Mouse (Mus musculus) hindbrain, embryonic 12.5 days (tissue): ENCODE measurements around the gene Il17re. TPM values are rescaled to one million over a fixed set of nuclear protein-coding genes. Genes with fewer than 3 reads are reported as not detected.

ENCODE experiments used
- microRNA-seq: library from miRNA; unstranded; fragments of <30 nt; microRNA quantifications from one replicate; pipeline ENCODE4, GENCODE M21; 2017
- polyA plus RNA-seq: library from polyadenylated mRNA; unstranded; fragments of >200 nt; fragmentation: Nextera tagmentation; extraction: Ambion mirVana; gene quantifications from 2 replicates; pipeline ENCODE4 v1.2.1, GENCODE M21; 2016

Gene Il17re
- polyA plus RNA-seq, 1 experiment from 2014 or later: 1.1 TPM

Small RNA genes lying within 50 kb of the gene (microRNA-seq; reads per million reads assigned to microRNA genes)
- not detected for gene Gm24387

Other genes with a start within 250 kb of the Il17re start
- gene Mtmr14, start 220.6 kb upstream of the Il17re start, polyA plus RNA-seq: 43.3 and 43.8 TPM in 2 replicates
- gene Cpne9, start 176.2 kb upstream of the Il17re start, polyA plus RNA-seq: 0.39 and 0.42 TPM in 2 replicates
- gene Brpf1, start 151.3 kb upstream of the Il17re start, polyA plus RNA-seq: 28.2 and 28.4 TPM in 2 replicates
- gene Ogg1, start 131.5 kb upstream of the Il17re start, polyA plus RNA-seq: 11.1 and 12.0 TPM in 2 replicates
- 72.5 and 78.4 TPM in 2 replicates for gene Camk1, start 114.5 kb upstream of the Il17re start, polyA plus RNA-seq
- 64.5 and 66.0 TPM in 2 replicates for gene Tada3, start 80.6 kb upstream of the Il17re start, polyA plus RNA-seq
- 363 and 371 TPM in 2 replicates for gene Arpc4, start 80.4 kb upstream of the Il17re start, polyA plus RNA-seq
- gene Ttll3, start 69.2 kb upstream of the Il17re start, polyA plus RNA-seq: 8.0 and 8.9 TPM in 2 replicates
- gene Rpusd3, start 39.1 kb upstream of the Il17re start, polyA plus RNA-seq: 22.0 and 26.1 TPM in 2 replicates
- gene Cidec, start 22.7 kb upstream of the Il17re start, polyA plus RNA-seq: not detected in 2 replicates
- 69.2 and 71.3 TPM in 2 replicates for gene Jagn1, start 15.9 kb upstream of the Il17re start, polyA plus RNA-seq
- gene Il17rc, start 12.9 kb downstream of the Il17re start, polyA plus RNA-seq: 5.4 and 6.0 TPM in 2 replicates
- 47.5 and 54.3 TPM in 2 replicates for gene Creld1, start 24.8 kb downstream of the Il17re start, polyA plus RNA-seq
- gene Prrt3, start 43.4 kb downstream of the Il17re start, polyA plus RNA-seq: 2.8 and 3.7 TPM in 2 replicates
- gene Emc3, start 73.2 kb downstream of the Il17re start, polyA plus RNA-seq: 91.6 and 94.0 TPM in 2 replicates
- 8.8 and 10.4 TPM in 2 replicates for gene Fancd2, start 73.2 kb downstream of the Il17re start, polyA plus RNA-seq
- gene Fancd2os, start 142.2 kb downstream of the Il17re start, polyA plus RNA-seq: 0.22 and 0.27 TPM in 2 replicates
- 201 and 207 TPM in 2 replicates for gene Brk1, start 146.3 kb downstream of the Il17re start, polyA plus RNA-seq
- gene Vhl, start 165.5 kb downstream of the Il17re start, polyA plus RNA-seq: 62.7 and 63.1 TPM in 2 replicates
- gene Irak2, start 180.0 kb downstream of the Il17re start, polyA plus RNA-seq: 3.2 and 3.4 TPM in 2 replicates
- 0.81 and 1.0 TPM in 2 replicates for gene Tatdn2, start 238.6 kb downstream of the Il17re start, polyA plus RNA-seq